Mouse (Mus musculus) kidney, embryonic 15.5 days (tissue): ENCODE results near the gene Ints13. TPM values are rescaled to one million over a fixed set of nuclear protein-coding genes. Genes with fewer than 3 reads are reported as not detected.

ENCODE experiments used
- ATAC-seq: fragments of 200-750 bp; cut with Nextera tagmentation; replicated peaks from 2 replicates; pipeline ENCODE4 v1.8.0; 2017; ENCODE audit warnings: moderate TSS enrichment; ENCODE audit not compliant: low FRiP score
- H3K27ac ChIP-seq: fragments of 300-500 bp; sonication (generic); 2 replicates; pipeline ENCODE4 v1.5.1; 2015; ENCODE audit warnings: mild to moderate bottlenecking, inconsistent platforms
- H3K27me3 ChIP-seq: fragments of 300-500 bp; sonication (generic); 2 replicates; pipeline ENCODE4 v1.6.1; 2015; ENCODE audit warnings: inconsistent platforms
- H3K36me3 ChIP-seq: fragments of 300-500 bp; sonication (generic); 2 replicates; pipeline ENCODE4 v1.6.1; 2015; ENCODE audit warnings: inconsistent platforms
- H3K4me1 ChIP-seq: fragments of 300-500 bp; sonication (generic); 2 replicates; pipeline ENCODE4 v1.6.1; 2015; ENCODE audit warnings: inconsistent platforms
- H3K4me2 ChIP-seq: fragments of 300-500 bp; sonication (generic); 2 replicates; pipeline ENCODE4 v1.6.1; 2015; ENCODE audit warnings: moderate library complexity, mild to moderate bottlenecking, inconsistent platforms
- H3K4me3 ChIP-seq: fragments of 300-500 bp; sonication (generic); replicated peaks from 2 replicates; pipeline ENCODE4 v1.5.1; 2015; ENCODE audit warnings: mild to moderate bottlenecking, inconsistent platforms
- H3K9ac ChIP-seq: fragments of 300-500 bp; sonication (generic); 2 replicates; pipeline ENCODE4 v1.6.1; 2015; ENCODE audit warnings: mild to moderate bottlenecking, inconsistent platforms
- H3K9me3 ChIP-seq: fragments of 300-500 bp; sonication (generic); replicated peaks from 2 replicates; pipeline ENCODE4 v1.6.1; 2016; ENCODE audit warnings: inconsistent platforms
- WGBS: fragments of 180-500 bp; shearing (Covaris S2); methylation state at CpG from one replicate; pipeline ENCODE4 v1.1.7; 2015; ENCODE audit warnings: mixed read lengths; 5-methylcytosine and 5-hydroxymethylcytosine counted together
- polyA plus RNA-seq: library from polyadenylated mRNA; unstranded; fragments of >200 nt; fragmentation: Nextera tagmentation; extraction: Ambion mirVana; gene quantifications from 2 replicates; pipeline ENCODE4 v1.2.1, GENCODE M21; 2015

The Ints13 gene
- polyA plus RNA-seq: 82.7 and 87.4 TPM in 2 replicates

DNA sequence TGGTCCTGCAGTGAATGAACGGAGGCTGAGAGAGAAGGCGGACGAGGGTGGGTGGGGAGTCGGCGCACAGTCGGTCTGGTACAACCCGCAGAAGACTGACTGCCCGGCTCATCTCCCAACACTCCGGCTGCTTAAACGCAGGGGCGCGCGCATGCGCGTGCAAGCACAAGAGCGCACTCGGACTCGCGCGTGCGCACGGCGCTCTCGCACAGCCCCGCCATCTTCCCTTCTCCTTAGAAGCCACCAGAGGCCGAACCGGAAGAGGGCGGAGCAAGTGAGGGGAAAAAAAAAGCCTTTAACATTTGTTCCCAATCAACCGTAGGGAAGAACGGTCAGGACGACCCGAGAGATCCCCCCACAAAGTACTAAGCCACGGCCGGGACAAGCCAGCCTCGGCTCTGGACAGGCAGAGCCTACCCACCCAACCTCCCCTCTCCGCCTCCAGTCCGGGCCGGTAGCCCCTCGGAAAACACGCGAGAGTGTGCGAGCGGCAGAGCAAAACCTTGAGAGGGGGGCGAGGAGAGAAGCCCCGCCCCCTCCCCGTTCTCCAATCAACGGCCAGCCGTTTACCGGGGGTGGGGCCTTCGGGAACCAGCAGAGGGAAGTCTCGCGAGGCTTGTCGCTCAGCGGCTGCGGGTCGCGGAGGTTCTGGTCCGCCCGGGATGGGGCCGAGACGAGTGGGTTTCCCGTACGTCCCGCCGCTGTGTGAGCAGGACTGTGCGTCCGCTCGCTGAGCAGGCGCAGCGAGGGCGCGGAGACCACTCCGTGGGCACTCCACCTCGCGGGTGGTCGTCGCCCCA, at the start of gene Ints13:
Gene Ints13 (minus strand): TSS at position 526 of the 800 bp plus-strand sequence.
- peak within 1 kb of the TSS; percentile 98 for H3K27ac ChIP-seq
- peak; percentile 96 for ATAC-seq
- peak within 1 kb of the TSS; percentile 65 for H3K4me2 ChIP-seq
- peaks cover 4% of the 10 kb centered on the region; the same call in 1 of the 2 replicates for H3K36me3 ChIP-seq
- peaks cover 38% of the 10 kb centered on the region for H3K4me1 ChIP-seq
- H3K4me3 ChIP-seq: peak within 1 kb of the TSS; percentile 83
- no peaks in the 10 kb centered on the region for H3K9me3 ChIP-seq
- peak within 1 kb of the TSS; percentile 88 for H3K9ac ChIP-seq
- H3K27me3 ChIP-seq: no peaks in the 10 kb centered on the region
- WGBS: under 1% methylated on average over 77 of the region's 77 CpGs

DNA sequence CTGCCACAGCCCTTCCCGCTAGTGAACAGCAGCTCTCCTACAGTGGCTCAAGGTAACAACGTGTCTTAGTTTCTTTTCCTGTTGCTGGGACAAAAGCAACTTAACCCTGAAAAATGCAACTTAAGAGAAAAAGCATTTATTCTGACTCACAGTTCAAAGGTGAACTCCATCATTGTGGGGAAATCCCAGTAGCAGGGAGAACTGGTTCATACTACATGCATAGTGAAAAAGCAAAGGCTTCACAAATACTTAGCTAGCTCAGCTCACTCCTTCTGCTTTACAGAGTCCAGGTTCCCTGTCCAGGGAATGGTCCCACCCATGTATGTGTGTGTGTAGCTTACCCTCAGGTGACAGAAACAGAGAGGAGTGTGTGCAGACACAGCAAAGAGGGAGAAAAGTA, 39.0 kb upstream of the Ints13 start:
- H3K27me3 ChIP-seq: no peaks in the 10 kb centered on the region
- 80% methylated on average over 2 of the region's 2 CpGs for WGBS
- H3K4me1 ChIP-seq: no peaks in the 10 kb centered on the region
- H3K9me3 ChIP-seq: no peaks in the 10 kb centered on the region
- no peak overlapping the region for H3K27ac ChIP-seq
- no peak overlapping the region for H3K9ac ChIP-seq
- no peak overlapping the region for H3K4me2 ChIP-seq
- no peak overlapping the region for H3K4me3 ChIP-seq
- H3K36me3 ChIP-seq: peaks cover 73% of the 10 kb centered on the region
- ATAC-seq: no peak

DNA sequence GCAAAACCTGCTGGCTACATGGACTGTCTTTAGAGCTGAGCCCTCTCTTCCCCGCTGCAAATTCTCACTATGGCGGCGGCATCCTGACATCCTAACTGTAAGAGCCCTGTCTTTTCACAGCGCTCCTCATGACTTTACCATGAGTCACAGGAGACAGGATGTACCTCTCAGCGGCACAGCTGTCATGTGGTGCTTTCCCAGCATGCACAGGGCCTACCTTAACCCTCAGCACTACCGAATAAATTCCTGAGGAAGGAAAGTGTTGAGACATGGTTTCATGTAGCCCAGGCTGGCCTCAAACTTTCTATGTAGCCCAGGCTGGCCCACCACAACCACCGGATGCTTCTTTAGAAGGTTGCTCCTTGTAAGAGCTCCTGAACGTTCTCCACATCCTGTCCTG, 38.3 kb upstream of the Ints13 start:
- Histone ChIP-seq H3K9ac (no peak overlapping the region), H3K4me1 (no peaks in the 10 kb centered on the region), H3K4me3 (no peak overlapping the region), H3K27ac (no peak overlapping the region), H3K36me3 (peaks cover 73% of the 10 kb centered on the region), H3K9me3 (no peaks in the 10 kb centered on the region), H3K4me2 (no peak overlapping the region), H3K27me3 (no peaks in the 10 kb centered on the region)
- ATAC-seq: no peak
- WGBS: 95% methylated on average over 8 of the region's 8 CpGs

DNA sequence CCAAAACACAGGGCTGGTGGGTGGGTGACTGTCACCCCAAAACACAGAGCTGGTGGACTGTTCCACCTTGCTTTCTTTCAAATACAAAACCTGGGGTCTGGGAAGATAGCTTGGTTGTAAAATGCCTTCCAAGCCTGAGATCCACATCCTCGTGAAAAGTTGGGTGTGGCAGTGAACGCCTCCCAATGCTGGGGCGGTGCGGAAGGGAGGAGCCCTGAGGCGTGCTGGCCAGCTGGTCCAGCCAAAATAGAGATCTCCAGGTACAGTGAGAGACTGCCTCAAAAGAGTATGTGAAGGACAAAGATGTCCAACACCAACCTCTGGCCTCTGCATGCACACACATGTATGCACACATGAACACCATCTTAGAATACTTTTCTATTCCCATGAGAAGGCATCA, 36.9 kb upstream of the Ints13 start:
- Histone ChIP-seq H3K36me3 (peaks cover 74% of the 10 kb centered on the region), H3K4me1 (no peaks in the 10 kb centered on the region), H3K4me2 (no peak overlapping the region), H3K9me3 (no peaks in the 10 kb centered on the region), H3K4me3 (no peak overlapping the region), H3K27ac (no peak overlapping the region), H3K9ac (no peak overlapping the region), H3K27me3 (no peaks in the 10 kb centered on the region)
- 92% methylated on average over 5 of the region's 5 CpGs for WGBS
- peak; percentile 61 for ATAC-seq

DNA sequence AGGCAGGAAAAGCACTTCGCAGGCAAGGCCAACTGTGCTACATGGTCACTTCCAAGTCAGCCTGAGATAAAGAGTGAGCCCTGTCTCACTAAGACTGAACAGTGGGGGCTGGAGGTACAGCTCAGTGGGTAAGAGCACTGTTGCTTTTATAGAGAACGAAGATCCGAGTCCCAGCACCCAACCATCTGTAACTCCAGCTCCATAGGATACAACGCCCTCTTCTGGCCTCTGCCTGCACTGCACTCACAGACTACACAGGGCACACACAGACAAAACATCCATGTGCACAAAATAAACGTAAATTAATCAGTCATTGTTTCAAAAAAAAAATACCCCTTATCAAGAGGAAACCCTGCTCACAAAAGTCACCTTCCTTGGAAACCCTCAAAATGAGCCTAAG, 36.3 kb upstream of the Ints13 start:
- Histone ChIP-seq H3K4me2 (no peak overlapping the region), H3K4me3 (no peak overlapping the region), H3K36me3 (peaks cover 75% of the 10 kb centered on the region), H3K4me1 (no peaks in the 10 kb centered on the region), H3K27me3 (no peaks in the 10 kb centered on the region), H3K9me3 (no peaks in the 10 kb centered on the region), H3K9ac (no peak overlapping the region), H3K27ac (no peak overlapping the region)
- 90% methylated on average over 5 of the region's 5 CpGs for WGBS
- no peak for ATAC-seq

DNA sequence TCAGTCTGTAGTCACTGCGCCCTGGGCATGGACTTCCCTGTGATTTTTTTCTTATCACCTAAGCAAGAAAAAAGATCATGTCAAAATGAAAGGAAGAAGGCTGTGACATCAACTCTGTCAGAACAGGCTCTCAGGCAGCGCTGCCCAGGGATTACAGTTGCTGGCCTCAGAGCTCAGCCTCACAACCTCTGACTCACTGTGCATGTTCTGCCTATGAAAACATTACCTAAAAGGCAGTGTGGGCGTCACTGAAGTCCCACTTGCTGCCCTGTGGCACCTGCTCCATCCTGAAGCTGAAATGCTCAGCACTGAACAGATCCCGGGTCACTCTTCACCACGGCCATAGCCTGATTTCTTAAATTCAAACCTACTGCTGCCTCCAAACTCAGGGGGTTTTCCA, 35.1 kb upstream of the Ints13 start:
- no peaks in the 10 kb centered on the region for H3K4me1 ChIP-seq
- H3K27me3 ChIP-seq: no peaks in the 10 kb centered on the region
- 89% methylated on average over 5 of the region's 5 CpGs for WGBS
- no peak overlapping the region for H3K27ac ChIP-seq
- ATAC-seq: no peak
- H3K9ac ChIP-seq: no peak overlapping the region
- peaks cover 75% of the 10 kb centered on the region for H3K36me3 ChIP-seq
- H3K9me3 ChIP-seq: no peaks in the 10 kb centered on the region
- H3K4me3 ChIP-seq: no peak overlapping the region
- H3K4me2 ChIP-seq: no peak overlapping the region

DNA sequence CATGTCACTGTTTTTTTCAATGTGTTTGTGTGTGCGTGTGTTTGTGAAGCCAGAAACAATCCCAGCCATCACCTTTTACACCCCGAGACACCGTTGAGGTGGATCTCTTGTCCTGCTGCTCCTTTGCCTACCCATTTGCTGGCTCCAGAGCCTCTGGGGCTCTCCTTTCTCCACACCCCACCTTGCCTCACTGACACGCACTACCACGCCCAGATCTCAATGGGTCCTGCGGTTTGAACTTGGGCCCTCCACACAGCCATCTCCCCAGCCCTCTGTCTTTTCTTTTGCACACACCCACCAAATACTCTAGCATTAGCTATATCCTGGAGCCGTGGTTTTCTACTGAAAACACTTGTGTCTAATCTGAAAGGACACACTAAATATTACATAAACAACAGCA, 34.3 kb upstream of the Ints13 start:
- 0 out of 2 replicates have a peak, but pooled peaks have one; percentile 54 for ATAC-seq
- 87% methylated on average over 7 of the region's 7 CpGs for WGBS

DNA sequence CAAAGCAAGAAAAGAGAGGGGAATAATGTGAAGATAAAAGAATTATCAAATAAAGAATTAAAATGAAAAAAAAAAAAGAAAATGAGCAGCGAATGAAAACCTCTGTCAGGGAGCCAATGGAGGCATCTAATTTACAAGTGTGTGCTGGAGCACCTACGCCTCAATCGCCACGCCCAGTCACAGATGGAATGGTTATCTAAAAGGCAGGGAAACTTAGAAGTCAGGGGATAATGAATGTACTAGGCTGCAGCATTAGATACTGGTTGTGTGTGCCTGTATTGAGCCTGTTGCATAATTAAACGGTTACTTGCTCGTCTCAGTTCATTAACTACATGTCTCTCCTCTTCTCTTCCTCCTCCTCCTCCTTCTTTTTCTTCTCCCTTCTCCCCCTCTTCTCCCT, 33.8 kb upstream of the Ints13 start:
- Histone ChIP-seq H3K4me1 (no peaks in the 10 kb centered on the region), H3K4me3 (no peak overlapping the region), H3K36me3 (peaks cover 75% of the 10 kb centered on the region), H3K9me3 (no peaks in the 10 kb centered on the region), H3K9ac (no peak overlapping the region), H3K27me3 (no peaks in the 10 kb centered on the region), H3K4me2 (no peak overlapping the region), H3K27ac (no peak overlapping the region)
- WGBS: 72% methylated on average over 6 of the region's 6 CpGs
- ATAC-seq: peak; percentile 77

More for the DNA sequence above, 34.3 kb upstream of the Ints13 start:
- Histone ChIP-seq H3K36me3 (peaks cover 75% of the 10 kb centered on the region), H3K4me3 (no peak overlapping the region), H3K9me3 (no peaks in the 10 kb centered on the region), H3K27ac (no peak overlapping the region), H3K4me2 (no peak overlapping the region), H3K27me3 (no peaks in the 10 kb centered on the region), H3K4me1 (no peaks in the 10 kb centered on the region), H3K9ac (no peak overlapping the region)

DNA sequence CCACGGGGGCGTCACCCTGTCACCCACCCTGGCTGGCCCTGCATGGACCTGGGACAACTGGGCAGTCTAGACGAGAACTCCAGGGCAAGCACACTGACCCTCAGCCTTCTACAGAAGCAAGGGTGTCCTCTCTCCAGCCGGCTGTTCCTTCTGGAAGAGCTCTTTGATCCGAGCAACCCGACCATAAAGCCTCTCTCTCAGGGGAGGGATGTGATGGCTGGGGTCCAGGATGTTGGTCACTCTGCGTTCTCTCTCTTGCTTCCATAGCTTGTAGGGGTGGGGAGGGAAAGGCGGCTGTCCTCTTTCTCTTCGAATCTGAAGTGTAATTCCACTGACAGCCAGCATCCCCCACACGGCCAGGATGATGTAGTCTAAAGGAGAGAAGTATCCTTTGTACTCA, 26.0 kb upstream of the Ints13 start:
- ATAC-seq: peak; percentile 43; the same call in 1 of the 2 replicates
- Histone ChIP-seq H3K9me3 (no peaks in the 10 kb centered on the region), H3K9ac (no peak overlapping the region), H3K4me2 (no peak overlapping the region), H3K4me1 (no peaks in the 10 kb centered on the region), H3K4me3 (no peak overlapping the region), H3K27ac (no peak overlapping the region), H3K36me3 (peaks cover 94% of the 10 kb centered on the region), H3K27me3 (no peaks in the 10 kb centered on the region)
- WGBS: 41% methylated on average over 10 of the region's 10 CpGs

DNA sequence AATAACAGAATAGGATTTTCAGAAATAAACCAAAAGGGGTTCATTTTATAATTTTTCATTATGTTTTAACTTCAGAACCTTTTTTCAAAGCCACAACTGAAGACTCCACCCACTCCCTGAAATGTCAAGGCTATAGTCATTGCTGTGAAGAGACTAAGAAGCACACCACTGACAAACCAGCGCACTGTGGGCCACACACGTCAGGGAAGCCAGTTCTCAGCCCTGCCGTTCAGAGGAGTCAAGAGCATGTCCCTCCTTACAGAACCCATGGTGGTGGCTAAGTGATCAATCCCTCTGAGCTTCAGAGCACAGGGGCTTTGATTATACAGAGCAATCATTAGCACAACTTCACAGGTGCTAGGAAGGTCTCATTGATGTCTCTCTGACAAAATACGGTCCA, 25.0 kb upstream of the Ints13 start:
- Histone ChIP-seq H3K9ac (no peak overlapping the region), H3K27me3 (no peaks in the 10 kb centered on the region), H3K9me3 (no peaks in the 10 kb centered on the region), H3K4me2 (no peak overlapping the region), H3K27ac (no peak overlapping the region), H3K4me3 (no peak overlapping the region), H3K36me3 (peaks cover 89% of the 10 kb centered on the region), H3K4me1 (no peaks in the 10 kb centered on the region)
- WGBS: 71% methylated on average over 4 of the region's 4 CpGs
- ATAC-seq: no peak

DNA sequence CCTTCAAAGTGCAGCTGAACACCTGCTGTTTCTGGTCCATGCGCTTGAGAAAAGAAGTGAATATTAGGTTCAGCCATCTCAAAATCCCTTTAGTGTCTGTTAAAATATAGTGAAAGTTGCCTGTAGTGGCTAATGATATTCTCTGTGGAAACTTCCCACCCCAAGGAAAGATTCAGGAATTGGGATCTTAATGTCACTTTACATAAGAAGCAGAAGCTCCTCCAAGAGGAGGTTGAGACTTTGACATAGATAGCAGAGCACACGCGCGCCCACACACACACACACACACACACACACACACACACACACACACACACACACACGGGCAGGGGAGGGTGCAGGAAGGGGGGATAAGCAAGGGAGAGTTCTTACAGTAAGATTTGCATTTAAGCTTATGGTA, 7.5 kb upstream of the Ints13 start:
- H3K27ac ChIP-seq: no peak overlapping the region
- peaks cover 44% of the 10 kb centered on the region for H3K36me3 ChIP-seq
- H3K27me3 ChIP-seq: no peaks in the 10 kb centered on the region

DNA sequence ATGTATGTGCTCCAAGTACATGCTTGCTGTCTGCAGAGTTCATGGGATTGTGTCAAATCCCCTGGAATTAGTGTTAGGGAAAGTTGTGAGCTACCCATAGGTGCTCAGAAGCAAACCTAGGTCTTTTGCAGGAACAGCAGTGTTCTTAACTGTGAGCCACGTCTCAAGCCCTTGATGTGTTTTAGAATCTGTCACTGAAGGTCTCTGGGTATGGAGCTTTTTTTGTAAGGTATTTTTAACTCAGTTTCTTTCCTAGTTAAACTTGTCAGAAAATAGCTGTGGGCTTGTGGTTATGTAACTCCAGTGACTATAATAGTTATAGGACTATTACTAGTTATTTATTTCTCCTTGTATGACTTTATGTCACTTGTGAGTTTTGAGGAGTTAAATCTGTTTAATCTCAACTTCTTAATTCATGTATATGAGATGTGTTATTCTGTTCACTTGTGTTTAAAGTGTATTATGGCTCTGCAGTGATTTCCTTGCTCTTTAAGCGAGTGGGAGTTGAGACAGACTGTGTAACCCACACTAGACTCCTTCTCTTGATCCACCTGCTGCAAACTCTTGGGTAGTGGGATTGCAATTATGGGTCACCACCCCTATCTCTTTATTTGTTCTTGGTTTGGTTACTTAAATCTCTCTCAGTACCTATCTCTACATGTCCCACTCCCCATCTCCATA, 5.9 kb upstream of the Ints13 start:
- peaks cover 15% of the 10 kb centered on the region for H3K4me1 ChIP-seq
- 64% methylated on average over 2 of the region's 2 CpGs for WGBS
- no peak for ATAC-seq
- no peak overlapping the region for H3K27ac ChIP-seq
- H3K27me3 ChIP-seq: no peaks in the 10 kb centered on the region
- no peak overlapping the region for H3K9ac ChIP-seq
- no peak overlapping the region for H3K4me3 ChIP-seq
- no peak overlapping the region for H3K4me2 ChIP-seq
- H3K9me3 ChIP-seq: no peaks in the 10 kb centered on the region
- peaks cover 27% of the 10 kb centered on the region for H3K36me3 ChIP-seq

More for the DNA sequence above, 7.5 kb upstream of the Ints13 start:
- no peak for ATAC-seq
- WGBS: 87% methylated on average over 5 of the region's 5 CpGs
- Histone ChIP-seq H3K4me2 (no peak overlapping the region), H3K9ac (no peak overlapping the region), H3K4me1 (0 out of 2 replicates have a peak, but pooled peaks cover 4% of the 10 kb centered on the region), H3K4me3 (no peak overlapping the region), H3K9me3 (no peaks in the 10 kb centered on the region)
